Mouse (Mus musculus): ENCODE data around the gene Wtap. TPM values are rescaled to one million over a fixed set of nuclear protein-coding genes. Genes with fewer than 3 reads are reported as not detected.
"Not testable (repeated sequence)": the region's sequence is repeated elsewhere in the genome, so short reads cannot be mapped to it uniquely, and the experiment has no call there.

Gene Wtap
- total and polyA plus RNA-seq, 3 experiments, result 37.5 to 173 (median 103) TPM

GRCm38 (mm10) chr17:12949669-12950068 is 44.3 kb downstream of the Wtap start:
- H3K36me3 ChIP-seq (replicated peaks), result peaks cover 76% of the 10 kb centered on the region
- peaks cover 9% of the 10 kb centered on the region; the same call in 1 of the 2 replicates for H3K4me1 ChIP-seq (ENCODE audit: insufficient read depth, low read depth, low read length)
- ATAC-seq (ENCODE audit: extremely low read depth, insufficient number of reproducible peaks, low FRiP score, poor library complexity, severe bottlenecking) (no peak), DNase-seq (ENCODE audit: low spot score) (no peak)
- H3K9me3 ChIP-seq (replicated peaks), result no peaks in the 10 kb centered on the region
- H3K4me3 ChIP-seq (ENCODE audit: low read depth, low read length), result no peak overlapping the region
- no peaks in the 10 kb centered on the region for H3K27me3 ChIP-seq (ENCODE audit: insufficient read depth, low read length)
- TF ChIP-seq GATA2 (IDR thresholded peaks at IDR 0.05; ENCODE audit: borderline replicate concordance, low read depth, low read length) (no peak), GATA1 (IDR thresholded peaks at IDR 0.05; ENCODE audit: borderline replicate concordance, low read length) (no peak), POLR2AphosphoS5 (IDR thresholded peaks at IDR 0.05; ENCODE audit: insufficient replicate concordance, low read depth, low read length) (no peak), CTCF (IDR thresholded peaks at IDR 0.05; ENCODE audit: low read depth, low read length) (no peak), TAL1 (conservative IDR thresholded peaks at IDR 0.05; ENCODE audit: low read depth, low read length) (no peak)

DNA sequence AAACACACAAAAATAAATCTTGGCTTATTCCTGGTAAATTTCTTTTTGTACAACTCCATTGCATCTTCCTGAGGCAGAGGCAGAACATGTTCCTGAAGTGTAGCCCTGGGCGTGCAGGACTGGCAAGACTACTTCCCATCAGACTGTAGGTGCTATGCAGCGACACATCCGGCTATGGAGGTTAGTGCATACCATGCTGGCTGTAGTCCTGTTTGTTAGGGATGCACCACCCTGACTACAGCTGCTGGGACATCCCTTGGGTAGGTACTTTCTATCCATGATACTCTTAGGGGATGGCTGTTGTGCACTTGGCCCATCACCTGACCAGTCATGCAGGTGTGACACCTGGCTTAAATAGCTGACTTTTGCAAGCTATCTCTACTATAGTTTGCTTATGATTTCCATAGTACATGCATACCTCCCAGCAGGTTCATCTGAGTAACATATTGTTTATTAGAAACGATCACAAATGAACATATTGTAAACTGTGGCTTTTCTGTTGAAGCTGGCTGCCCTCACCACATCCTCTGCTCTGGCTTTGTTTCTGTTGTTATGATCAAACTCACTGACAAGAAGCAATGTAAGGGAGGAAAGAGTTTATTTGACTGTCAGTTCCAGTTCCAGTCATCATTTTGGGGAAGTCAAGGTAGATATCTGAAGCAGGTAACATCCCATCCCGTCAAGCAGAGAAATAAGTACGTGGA is 51.4 kb downstream of the Wtap start:
- DNase-seq (ENCODE audit: low spot score) (no peak), ATAC-seq (ENCODE audit: extremely low read depth, insufficient number of reproducible peaks, low FRiP score, poor library complexity, severe bottlenecking) (no peak)
- Histone ChIP-seq H3K36me3 (replicated peaks) (peaks cover 53% of the 10 kb centered on the region), H3K27me3 (ENCODE audit: insufficient read depth, low read length) (peaks cover 3% of the 10 kb centered on the region; the same call in 1 of the 2 replicates), H3K4me1 (ENCODE audit: insufficient read depth, low read depth, low read length) (peaks cover 6% of the 10 kb centered on the region), H3K4me3 (ENCODE audit: low read depth, low read length) (no peak overlapping the region), H3K9me3 (replicated peaks) (no peaks in the 10 kb centered on the region)
- TF ChIP-seq CTCF (IDR thresholded peaks at IDR 0.05; ENCODE audit: low read depth, low read length) (no peak), TAL1 (conservative IDR thresholded peaks at IDR 0.05; ENCODE audit: low read depth, low read length) (no peak), GATA1 (IDR thresholded peaks at IDR 0.05; ENCODE audit: borderline replicate concordance, low read length) (no peak), GATA2 (IDR thresholded peaks at IDR 0.05; ENCODE audit: borderline replicate concordance, low read depth, low read length) (no peak), POLR2AphosphoS5 (IDR thresholded peaks at IDR 0.05; ENCODE audit: insufficient replicate concordance, low read depth, low read length) (no peak)

GRCm38 (mm10) chr17:12941543-12942260 is 52.3 kb downstream of the Wtap start:
- peaks cover 47% of the 10 kb centered on the region for H3K36me3 ChIP-seq (replicated peaks)
- DNase-seq (ENCODE audit: low spot score) (no peak), ATAC-seq (ENCODE audit: extremely low read depth, insufficient number of reproducible peaks, low FRiP score, poor library complexity, severe bottlenecking) (no peak)
- H3K9me3 ChIP-seq (replicated peaks), result no peaks in the 10 kb centered on the region
- TF ChIP-seq CTCF (IDR thresholded peaks at IDR 0.05; ENCODE audit: low read depth, low read length) (no peak), GATA2 (IDR thresholded peaks at IDR 0.05; ENCODE audit: borderline replicate concordance, low read depth, low read length) (no peak), POLR2AphosphoS5 (IDR thresholded peaks at IDR 0.05; ENCODE audit: insufficient replicate concordance, low read depth, low read length) (no peak), GATA1 (IDR thresholded peaks at IDR 0.05; ENCODE audit: borderline replicate concordance, low read length) (no peak)
- H3K4me3 ChIP-seq (ENCODE audit: low read depth, low read length), result no peak overlapping the region
- peaks cover 3% of the 10 kb centered on the region; the same call in 1 of the 2 replicates for H3K27me3 ChIP-seq (ENCODE audit: insufficient read depth, low read length)
- peaks cover 6% of the 10 kb centered on the region for H3K4me1 ChIP-seq (ENCODE audit: insufficient read depth, low read depth, low read length)

- TF ChIP-seq GATA1 (IDR thresholded peaks at IDR 0.05; ENCODE audit: borderline replicate concordance, low read length), result no peak
- no peak for TF ChIP-seq TAL1 (conservative IDR thresholded peaks at IDR 0.05; ENCODE audit: low read depth, low read length)
- no peak for TF ChIP-seq GATA2 (IDR thresholded peaks at IDR 0.05; ENCODE audit: borderline replicate concordance, low read depth, low read length)
- no peak for DNase-seq (ENCODE audit: low spot score)
- no peak within 1 kb of the TSS; the same call in 1 of the 2 replicates for H3K4me3 ChIP-seq (ENCODE audit: low read depth, low read length)
- no peak for ATAC-seq (ENCODE audit: extremely low read depth, insufficient number of reproducible peaks, low FRiP score, poor library complexity, severe bottlenecking)
- H3K27me3 ChIP-seq (ENCODE audit: insufficient read depth, low read length), result peaks cover 3% of the 10 kb centered on the region; the same call in 1 of the 2 replicates
- no peaks in the 10 kb centered on the region for H3K9me3 ChIP-seq (replicated peaks)
- peaks cover 34% of the 10 kb centered on the region for H3K36me3 ChIP-seq (replicated peaks)
- peaks cover 6% of the 10 kb centered on the region for H3K4me1 ChIP-seq (ENCODE audit: insufficient read depth, low read depth, low read length)
These were observed 53.7 kb downstream of the Wtap start, which contains the start of gene Acat3 for GRCm38 (mm10) chr17:12940151-12940805. Gene Acat3, minus strand, starts transcription at chr17:12940600.

GRCm38 (mm10) chr17:12939377-12940148 is 54.4 kb downstream of the Wtap start:
- not testable (repeated sequence) for H3K4me3 ChIP-seq (ENCODE audit: low read depth, low read length); H3K9me3 ChIP-seq (replicated peaks); H3K4me1 ChIP-seq (ENCODE audit: insufficient read depth, low read depth, low read length); H3K27me3 ChIP-seq (ENCODE audit: insufficient read depth, low read length); DNase-seq (ENCODE audit: low spot score); ATAC-seq (ENCODE audit: extremely low read depth, insufficient number of reproducible peaks, low FRiP score, poor library complexity, severe bottlenecking)
- H3K36me3 ChIP-seq (replicated peaks), result peaks cover 27% of the 10 kb centered on the region

DNA sequence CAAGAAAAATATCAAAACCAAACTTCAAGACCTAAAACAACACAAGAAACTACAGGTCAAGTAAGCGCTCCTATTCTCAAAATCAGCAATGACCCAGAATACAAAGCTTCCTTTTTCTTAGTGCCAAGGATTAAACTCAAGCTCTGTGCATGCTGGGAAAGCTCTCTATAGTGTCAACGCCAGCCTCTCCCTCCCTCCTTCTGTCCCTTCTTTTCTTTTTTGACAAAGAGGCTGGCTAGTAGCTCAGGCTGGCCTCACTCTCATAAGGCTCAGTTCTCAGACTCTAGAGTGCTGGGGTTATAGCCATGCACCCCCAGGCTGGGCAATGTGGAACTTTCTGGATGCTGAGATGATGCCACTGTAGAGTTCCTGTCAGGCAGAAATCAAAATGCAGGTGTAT is 55.9 kb downstream of the Wtap start:
- peaks cover 6% of the 10 kb centered on the region for H3K4me1 ChIP-seq (ENCODE audit: insufficient read depth, low read depth, low read length)
- peaks cover 3% of the 10 kb centered on the region; the same call in 1 of the 2 replicates for H3K27me3 ChIP-seq (ENCODE audit: insufficient read depth, low read length)
- peaks cover 14% of the 10 kb centered on the region for H3K36me3 ChIP-seq (replicated peaks)
- no peak for DNase-seq (ENCODE audit: low spot score)
- no peak for ATAC-seq (ENCODE audit: extremely low read depth, insufficient number of reproducible peaks, low FRiP score, poor library complexity, severe bottlenecking)
- no peak overlapping the region for H3K4me3 ChIP-seq (ENCODE audit: low read depth, low read length)
- no peaks in the 10 kb centered on the region for H3K9me3 ChIP-seq (replicated peaks)
- no peak for TF ChIP-seq POLR2AphosphoS5 (IDR thresholded peaks at IDR 0.05; ENCODE audit: insufficient replicate concordance, low read depth, low read length)
- TF ChIP-seq TAL1 (conservative IDR thresholded peaks at IDR 0.05; ENCODE audit: low read depth, low read length), result no peak
- no peak for TF ChIP-seq GATA2 (IDR thresholded peaks at IDR 0.05; ENCODE audit: borderline replicate concordance, low read depth, low read length)
- TF ChIP-seq GATA1 (IDR thresholded peaks at IDR 0.05; ENCODE audit: borderline replicate concordance, low read length), result no peak
- no peak for TF ChIP-seq CTCF (IDR thresholded peaks at IDR 0.05; ENCODE audit: low read depth, low read length)
